Mouse (Mus musculus): ENCODE data around the gene Amz2.

DNA sequence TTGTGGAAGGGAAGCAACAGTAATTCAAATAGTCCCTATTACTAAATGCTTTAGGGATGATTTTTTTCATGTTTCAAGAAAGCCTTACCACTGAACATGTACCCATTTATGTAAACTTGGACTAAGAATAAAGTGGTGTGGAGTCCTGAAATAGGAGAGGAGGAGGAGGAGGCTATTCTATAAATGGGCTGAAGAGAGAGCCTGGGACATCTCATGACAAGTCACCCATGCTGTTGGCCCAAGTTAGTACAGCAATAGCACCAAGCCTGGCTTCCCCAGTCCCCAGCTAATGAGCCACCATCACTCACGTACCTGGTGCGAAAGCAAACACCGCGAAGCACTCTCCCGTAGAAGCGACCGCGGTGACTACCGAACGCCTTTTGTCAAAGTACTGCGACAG lies 32.4 kb downstream of the Amz2 start:
- TF ChIP-seq CEBPB (IDR thresholded peaks at IDR 0.05; ENCODE audit: low read depth) (no peak), CTCF (IDR thresholded peaks at IDR 0.05; ENCODE audit: control insufficient read depth, insufficient read depth, insufficient read length) (no peak)
